Mouse (Mus musculus): Measurements from ENCODE around the gene Znrd1as.

Gene Znrd1as

GRCm38 (mm10) chr17:36989437-36989836 is 31.0 kb downstream of the Znrd1as start, which contains the start of gene H2-M5:
Gene H2-M5 (minus strand): TSS chr17:36989537.
- in situ Hi-C loops (cut with MboI; ENCODE audit: low pct_unique_long_range_greater_than_20kb in 1 of 2, low sequenced_read_pairs in 2 of 2, unreplicated experiment in 1 of 2) = loop anchor here in 1 of 2 experiments (25.0 kb wide), 1 partner anchor 1477 kb away; the partner anchor contains the start of genes Cchcr1, Pou5f1 and Tcf19

DNA sequence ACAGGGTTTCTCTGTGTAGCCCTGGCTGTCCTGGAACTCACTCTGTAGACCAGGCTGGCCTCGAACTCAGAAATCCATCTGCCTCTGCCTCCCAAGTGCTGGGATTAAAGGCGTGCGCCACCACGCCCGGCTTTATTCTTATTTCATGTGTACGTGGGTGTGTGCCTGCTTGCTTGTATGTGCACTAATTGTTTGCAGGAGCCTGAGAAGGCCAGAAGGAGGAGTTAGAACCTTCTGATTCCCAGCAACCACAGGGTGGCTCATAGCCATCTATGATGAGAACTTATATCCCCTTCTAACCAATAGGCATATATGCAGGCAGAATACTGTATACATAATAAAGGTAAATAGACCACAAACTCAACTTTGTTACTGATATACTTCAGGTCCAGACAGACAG is 32.2 kb downstream of the Znrd1as start:
- in situ Hi-C loops (cut with MboI; ENCODE audit: low pct_unique_long_range_greater_than_20kb in 1 of 2, low sequenced_read_pairs in 2 of 2, unreplicated experiment in 1 of 2) = loop anchor here in 1 of 2 experiments (25.0 kb wide), 1 partner anchor 1478 kb away; the partner anchor contains the start of genes Cchcr1, Pou5f1 and Tcf19

- in situ Hi-C loops (cut with MboI; ENCODE audit: low pct_unique_long_range_greater_than_20kb in 1 of 2, low sequenced_read_pairs in 2 of 2, unreplicated experiment in 1 of 2) = loop anchor here in 1 of 2 experiments (25.0 kb wide), 1 partner anchor 1480 kb away; the partner anchor contains the start of genes Cchcr1, Pou5f1 and Tcf19
These were observed 34.1 kb downstream of the Znrd1as start for GRCm38 (mm10) chr17:36992336-36993104.

DNA sequence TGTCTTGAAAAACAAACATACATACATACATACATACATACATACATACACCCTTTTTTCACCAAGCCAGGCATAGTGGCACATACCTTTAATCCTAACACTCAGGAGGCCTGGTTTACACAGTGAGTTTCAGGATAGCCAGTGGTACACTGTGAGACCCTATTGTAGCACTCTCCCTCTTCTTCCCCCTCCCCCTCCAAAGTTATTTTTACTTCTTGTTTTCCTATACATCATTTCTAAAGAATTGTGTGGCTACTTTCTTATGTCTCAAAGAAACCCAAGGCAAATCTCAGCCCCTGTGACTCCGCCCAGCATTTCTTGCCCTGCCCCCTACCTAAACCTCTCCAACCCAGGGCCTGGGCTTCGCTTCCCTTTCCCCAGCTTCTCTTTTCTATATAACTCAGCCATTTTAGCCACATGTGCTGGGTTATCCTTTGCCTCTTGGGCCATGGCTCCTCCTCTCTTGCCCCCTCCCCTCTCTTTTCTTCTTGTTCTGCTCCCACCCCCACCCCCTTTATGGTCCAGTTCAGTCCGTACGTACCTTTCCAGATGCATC is 35.5 kb downstream of the Znrd1as start:
- in situ Hi-C loops (cut with MboI; ENCODE audit: low pct_unique_long_range_greater_than_20kb in 1 of 2, low sequenced_read_pairs in 2 of 2, unreplicated experiment in 1 of 2) = loop anchor here in 1 of 2 experiments (25.0 kb wide), 1 partner anchor 1482 kb away; the partner anchor contains the start of genes Cchcr1, Pou5f1 and Tcf19

- in situ Hi-C loops (cut with MboI; ENCODE audit: low pct_unique_long_range_greater_than_20kb in 1 of 2, low sequenced_read_pairs in 2 of 2, unreplicated experiment in 1 of 2) = loop anchor here in 1 of 2 experiments (25.0 kb wide), 1 partner anchor 1482 kb away; the partner anchor contains the start of genes Cchcr1, Pou5f1 and Tcf19
These were observed 36.1 kb downstream of the Znrd1as start for GRCm38 (mm10) chr17:36994528-36994927.

DNA sequence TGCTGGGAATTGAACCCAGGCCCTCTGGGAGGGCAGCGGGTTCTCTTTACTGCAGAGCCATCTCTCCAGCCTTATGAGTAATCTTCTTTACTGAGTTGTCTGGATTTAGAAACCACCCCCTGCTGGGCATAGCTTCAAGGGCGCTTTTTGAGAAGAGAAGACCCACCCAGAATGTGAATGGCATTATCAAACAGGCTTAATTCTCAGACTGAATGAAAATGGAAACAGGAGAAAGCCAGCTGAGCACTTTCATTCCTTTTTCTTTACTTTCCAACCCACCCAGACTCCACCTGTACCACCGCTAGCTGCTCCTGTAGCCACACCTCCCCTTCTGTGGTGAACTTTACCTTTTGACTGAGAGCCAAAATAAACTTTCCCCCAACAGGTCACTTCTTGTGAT is 37.1 kb downstream of the Znrd1as start:
- in situ Hi-C loops (cut with MboI; ENCODE audit: low pct_unique_long_range_greater_than_20kb in 1 of 2, low sequenced_read_pairs in 2 of 2, unreplicated experiment in 1 of 2) = loop anchor here in 1 of 2 experiments (25.0 kb wide), 1 partner anchor 1483 kb away; the partner anchor contains the start of genes Cchcr1, Pou5f1 and Tcf19

GRCm38 (mm10) chr17:36997033-36997735 is 38.8 kb downstream of the Znrd1as start:
- in situ Hi-C loops (cut with MboI; ENCODE audit: low pct_unique_long_range_greater_than_20kb in 1 of 2, low sequenced_read_pairs in 2 of 2, unreplicated experiment in 1 of 2) = loop anchor here in 1 of 2 experiments (25.0 kb wide), 1 partner anchor 1485 kb away; the partner anchor contains the start of genes Cchcr1, Pou5f1 and Tcf19

DNA sequence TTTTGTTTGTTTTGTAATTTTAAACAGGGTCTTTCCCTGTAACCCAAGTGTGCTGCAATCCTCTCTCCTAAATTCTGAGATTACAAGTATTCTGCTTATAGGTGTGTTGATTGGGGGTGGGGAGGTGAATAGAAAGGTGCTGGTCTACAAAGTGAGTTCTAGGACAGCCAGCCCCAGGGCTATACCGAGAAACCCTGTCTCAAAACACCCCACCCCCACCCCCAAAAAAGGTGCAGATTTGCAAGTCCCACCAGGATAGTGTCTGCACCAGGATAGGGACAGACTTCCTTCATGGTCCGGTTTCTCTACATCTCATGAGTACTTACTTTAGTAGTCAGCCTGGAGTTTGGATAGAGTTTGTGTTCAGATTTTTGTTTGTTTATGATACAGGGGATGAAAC is 40.1 kb downstream of the Znrd1as start:
- in situ Hi-C loops (cut with MboI; ENCODE audit: low pct_unique_long_range_greater_than_20kb in 1 of 2, low sequenced_read_pairs in 2 of 2, unreplicated experiment in 1 of 2) = loop anchor here in 1 of 2 experiments (25.0 kb wide), 1 partner anchor 1486 kb away; the partner anchor contains the start of genes Cchcr1, Pou5f1 and Tcf19

DNA sequence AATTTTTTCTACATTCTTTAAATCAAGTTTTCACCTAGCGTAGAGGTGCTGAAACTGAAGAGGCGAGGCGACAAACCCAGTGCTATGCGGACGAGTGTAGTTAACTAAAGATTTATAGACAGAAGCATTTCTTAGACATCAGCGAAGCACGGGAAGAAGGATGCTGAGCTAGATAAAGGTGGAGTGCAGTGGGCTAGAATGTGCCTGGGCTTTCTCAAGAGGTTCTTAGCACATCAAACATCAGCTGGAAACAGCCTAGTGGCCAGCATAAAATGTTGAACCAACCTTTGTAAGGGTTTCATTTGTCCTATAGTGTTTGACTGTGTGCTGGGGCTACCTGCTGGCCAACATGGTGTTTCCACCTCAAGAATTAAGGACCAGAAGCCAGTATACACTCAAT is 42.5 kb downstream of the Znrd1as start, which contains the start of gene Zfp57:
TSS of gene Zfp57 (plus strand) at position 301 of the 400 bp plus-strand sequence.
- in situ Hi-C loops (cut with MboI; ENCODE audit: low pct_unique_long_range_greater_than_20kb in 1 of 2, low sequenced_read_pairs in 2 of 2, unreplicated experiment in 1 of 2) = no loop called here

DNA sequence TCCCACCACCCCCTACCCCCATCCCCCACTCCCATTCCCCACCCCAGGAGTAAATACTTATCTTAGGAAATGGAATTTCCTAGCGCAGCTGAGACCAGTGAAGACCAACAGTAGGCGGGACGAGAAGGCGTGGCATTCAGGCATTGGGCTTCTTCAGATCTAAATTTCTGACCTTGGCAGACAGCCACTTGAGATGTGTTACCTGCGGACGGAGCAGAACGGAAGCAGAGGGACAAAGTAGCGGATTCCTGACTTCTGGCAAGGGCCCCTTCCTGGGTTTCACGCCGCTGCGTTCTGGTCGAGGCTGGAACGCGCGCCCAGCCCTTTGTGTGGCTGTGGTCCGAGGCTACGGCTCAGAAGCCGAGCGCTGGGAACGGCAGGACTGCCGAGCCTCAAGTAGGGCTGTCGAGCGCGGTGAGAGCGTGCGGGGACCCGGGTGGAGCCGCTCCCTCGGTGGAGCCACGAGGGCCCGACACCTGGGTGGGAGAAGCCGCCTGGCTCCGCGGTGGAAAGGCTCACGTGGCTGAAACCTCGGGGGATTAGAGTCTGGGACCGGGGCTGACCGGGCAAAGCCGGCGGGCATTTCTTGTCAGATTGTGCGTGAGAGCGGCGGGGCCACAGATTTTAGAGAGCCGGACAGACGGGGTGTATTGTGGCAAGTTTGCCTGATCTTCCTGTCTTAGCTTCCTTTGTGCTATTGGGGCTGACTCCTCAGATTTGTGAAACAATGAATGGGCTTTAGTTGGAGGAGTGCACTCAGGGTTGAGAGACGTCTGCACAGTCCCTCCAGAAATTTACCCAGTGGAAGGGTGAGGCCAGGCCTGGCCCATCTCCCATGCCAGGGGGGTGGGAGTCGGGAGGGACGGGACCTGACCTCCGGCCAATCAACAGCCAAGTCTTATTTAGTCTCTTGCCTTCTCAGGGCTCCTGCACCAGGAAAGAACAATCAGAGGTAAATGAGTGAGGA is 44.3 kb downstream of the Znrd1as start:
- in situ Hi-C loops (cut with MboI; ENCODE audit: low pct_unique_long_range_greater_than_20kb in 1 of 2, low sequenced_read_pairs in 2 of 2, unreplicated experiment in 1 of 2) = no loop called here

GRCm38 (mm10) chr17:37003366-37003765 is 45.0 kb downstream of the Znrd1as start:
- in situ Hi-C loops (cut with MboI; ENCODE audit: low pct_unique_long_range_greater_than_20kb in 1 of 2, low sequenced_read_pairs in 2 of 2, unreplicated experiment in 1 of 2) = no loop called here

GRCm38 (mm10) chr17:37008161-37008560 is 49.8 kb downstream of the Znrd1as start:
- in situ Hi-C loops (cut with MboI; ENCODE audit: low pct_unique_long_range_greater_than_20kb in 1 of 2, low sequenced_read_pairs in 2 of 2, unreplicated experiment in 1 of 2) = no loop called here

GRCm38 (mm10) chr17:37009460-37010042 is 51.2 kb downstream of the Znrd1as start:
- in situ Hi-C loops (cut with MboI; ENCODE audit: low pct_unique_long_range_greater_than_20kb in 1 of 2, low sequenced_read_pairs in 2 of 2, unreplicated experiment in 1 of 2) = no loop called here

DNA sequence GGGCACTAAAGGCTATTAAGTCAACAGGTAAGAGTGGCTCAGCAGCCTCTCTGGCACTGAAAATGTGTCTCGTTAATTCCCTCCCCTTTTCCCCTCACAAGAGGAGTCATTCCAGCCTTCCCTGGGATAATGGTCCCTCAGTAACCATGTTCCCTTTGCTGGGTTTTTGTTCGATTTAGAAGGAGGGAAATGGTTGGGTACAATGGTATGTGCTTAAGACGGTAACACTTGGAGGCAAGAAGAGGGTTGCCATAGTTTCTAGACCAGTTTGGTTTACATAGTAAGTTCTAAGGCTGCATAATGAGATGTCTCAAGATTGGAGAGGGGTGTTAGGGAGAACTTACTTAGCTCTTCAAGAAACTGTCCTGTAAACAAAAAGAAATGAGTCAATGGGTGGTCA is 53.3 kb downstream of the Znrd1as start:
- in situ Hi-C loops (cut with MboI; ENCODE audit: low pct_unique_long_range_greater_than_20kb in 1 of 2, low sequenced_read_pairs in 2 of 2, unreplicated experiment in 1 of 2) = no loop called here

- in situ Hi-C loops (cut with MboI; ENCODE audit: low pct_unique_long_range_greater_than_20kb in 1 of 2, low sequenced_read_pairs in 2 of 2, unreplicated experiment in 1 of 2) = no loop called here
These were observed 53.7 kb downstream of the Znrd1as start for GRCm38 (mm10) chr17:37012141-37012540.

Data from mouse embryonic stem cell (cell line).